Mouse (Mus musculus): ENCODE measurements around the gene Tex2. TPM values are rescaled to one million over a fixed set of nuclear protein-coding genes. Genes with fewer than 3 reads are reported as not detected.
"Not testable (repeated sequence)": the region's sequence is repeated elsewhere in the genome, so short reads cannot be mapped to it uniquely, and the experiment has no call there.

The Tex2 gene
- polyA plus RNA-seq, 1 experiment: not detected

GRCm38 (mm10) chr11:106502159-106502505 is 111.1 kb downstream of the Tex2 start:
- H3K4me1 ChIP-seq (ENCODE audit: control insufficient read depth, insufficient read depth, low read length): peaks cover 6% of the 10 kb centered on the region; the same call in 1 of the 2 replicates
- no peak overlapping the region for H3K4me3 ChIP-seq (ENCODE audit: insufficient read depth, low read depth, low read length)
- no peak overlapping the region for H3K27ac ChIP-seq (ENCODE audit: insufficient read depth, low read depth, low read length)
- TF ChIP-seq POLR2A (IDR thresholded peaks at IDR 0.05; ENCODE audit: insufficient read depth, low read depth, low read length): no peak
- TF ChIP-seq CTCF (IDR thresholded peaks at IDR 0.05; ENCODE audit: insufficient read depth, low read depth, low read length): no peak

- peak overlapping the region; percentile 74 for H3K4me3 ChIP-seq (ENCODE audit: insufficient read depth, low read depth, low read length)
- H3K4me1 ChIP-seq (ENCODE audit: control insufficient read depth, insufficient read depth, low read length): peaks cover 6% of the 10 kb centered on the region; the same call in 1 of the 2 replicates
- H3K27ac ChIP-seq (ENCODE audit: insufficient read depth, low read depth, low read length): peak overlapping the region; percentile 86
- TF ChIP-seq CTCF (IDR thresholded peaks at IDR 0.05; ENCODE audit: insufficient read depth, low read depth, low read length) (no peak), POLR2A (IDR thresholded peaks at IDR 0.05; ENCODE audit: insufficient read depth, low read depth, low read length) (no peak)
- 2% methylated on average over 22 of the region's 22 CpGs for WGBS
Measured at GRCm38 (mm10) chr11:106501308-106502158, 111.7 kb downstream of the Tex2 start.

- Histone ChIP-seq H3K4me1 (ENCODE audit: control insufficient read depth, insufficient read depth, low read length) (peaks cover 6% of the 10 kb centered on the region; the same call in 1 of the 2 replicates), H3K27ac (ENCODE audit: insufficient read depth, low read depth, low read length) (peak overlapping the region; percentile 86), H3K4me3 (ENCODE audit: insufficient read depth, low read depth, low read length) (peak overlapping the region; percentile 74)
- no peak for TF ChIP-seq CTCF (IDR thresholded peaks at IDR 0.05; ENCODE audit: insufficient read depth, low read depth, low read length)
- TF ChIP-seq POLR2A (IDR thresholded peaks at IDR 0.05; ENCODE audit: insufficient read depth, low read depth, low read length): peak; percentile 97
- under 1% methylated on average over 50 of the region's 55 CpGs for WGBS
Measured at GRCm38 (mm10) chr11:106500393-106501307, 112.6 kb downstream of the Tex2 start.

GRCm38 (mm10) chr11:106498739-106499379 is 114.4 kb downstream of the Tex2 start:
- Histone ChIP-seq H3K27ac (ENCODE audit: insufficient read depth, low read depth, low read length) (no peak overlapping the region), H3K4me1 (ENCODE audit: control insufficient read depth, insufficient read depth, low read length) (peaks cover 6% of the 10 kb centered on the region; the same call in 1 of the 2 replicates), H3K4me3 (ENCODE audit: insufficient read depth, low read depth, low read length) (no peak overlapping the region)
- TF ChIP-seq POLR2A (IDR thresholded peaks at IDR 0.05; ENCODE audit: insufficient read depth, low read depth, low read length) (no peak), CTCF (IDR thresholded peaks at IDR 0.05; ENCODE audit: insufficient read depth, low read depth, low read length) (no peak)
- 28% methylated on average over 4 of the region's 4 CpGs for WGBS

GRCm38 (mm10) chr11:106497926-106498325 is 115.3 kb downstream of the Tex2 start:
- H3K27ac ChIP-seq (ENCODE audit: insufficient read depth, low read depth, low read length): no peak overlapping the region
- H3K4me3 ChIP-seq (ENCODE audit: insufficient read depth, low read depth, low read length): no peak overlapping the region
- H3K4me1 ChIP-seq (ENCODE audit: control insufficient read depth, insufficient read depth, low read length): peaks cover 6% of the 10 kb centered on the region; the same call in 1 of the 2 replicates
- TF ChIP-seq CTCF (IDR thresholded peaks at IDR 0.05; ENCODE audit: insufficient read depth, low read depth, low read length) (no peak), POLR2A (IDR thresholded peaks at IDR 0.05; ENCODE audit: insufficient read depth, low read depth, low read length) (no peak)
- WGBS: 87% methylated on average over 2 of the region's 2 CpGs

- not testable (repeated sequence) for H3K27ac ChIP-seq (ENCODE audit: insufficient read depth, low read depth, low read length); H3K4me3 ChIP-seq (ENCODE audit: insufficient read depth, low read depth, low read length); H3K4me1 ChIP-seq (ENCODE audit: control insufficient read depth, insufficient read depth, low read length)
- 96% methylated on average over 2 of the region's 2 CpGs for WGBS
Measured at GRCm38 (mm10) chr11:106497009-106497408, 116.2 kb downstream of the Tex2 start.

- no peak overlapping the region for H3K4me3 ChIP-seq (ENCODE audit: insufficient read depth, low read depth, low read length)
- H3K4me1 ChIP-seq (ENCODE audit: control insufficient read depth, insufficient read depth, low read length): peaks cover 2% of the 10 kb centered on the region
- whole genome bisulfite sequencing: 80% methylated on average over 7 of the region's 7 CpGs
- no peak overlapping the region for H3K27ac ChIP-seq (ENCODE audit: insufficient read depth, low read depth, low read length)
- no peak for TF ChIP-seq CTCF (IDR thresholded peaks at IDR 0.05; ENCODE audit: insufficient read depth, low read depth, low read length)
- no peak for TF ChIP-seq POLR2A (IDR thresholded peaks at IDR 0.05; ENCODE audit: insufficient read depth, low read depth, low read length)
Measured at GRCm38 (mm10) chr11:106492984-106493669, 120.1 kb downstream of the Tex2 start.

GRCm38 (mm10) chr11:106491393-106491792 is 121.8 kb downstream of the Tex2 start:
- TF ChIP-seq POLR2A (IDR thresholded peaks at IDR 0.05; ENCODE audit: insufficient read depth, low read depth, low read length) (no peak), CTCF (IDR thresholded peaks at IDR 0.05; ENCODE audit: insufficient read depth, low read depth, low read length) (0 out of 2 replicates have a peak, but pooled peaks have one; percentile 26)
- no peak overlapping the region for H3K27ac ChIP-seq (ENCODE audit: insufficient read depth, low read depth, low read length)
- no peak overlapping the region for H3K4me3 ChIP-seq (ENCODE audit: insufficient read depth, low read depth, low read length)
- H3K4me1 ChIP-seq (ENCODE audit: control insufficient read depth, insufficient read depth, low read length): peaks cover 10% of the 10 kb centered on the region
- under 1% methylated on average over 3 of the region's 3 CpGs for whole genome bisulfite sequencing

- not testable (repeated sequence) for H3K4me3 ChIP-seq (ENCODE audit: insufficient read depth, low read depth, low read length); H3K27ac ChIP-seq (ENCODE audit: insufficient read depth, low read depth, low read length)
- peaks cover 11% of the 10 kb centered on the region for H3K4me1 ChIP-seq (ENCODE audit: control insufficient read depth, insufficient read depth, low read length)
- WGBS: 90% methylated on average over 6 of the region's 6 CpGs
Measured at GRCm38 (mm10) chr11:106490600-106490999, 122.6 kb downstream of the Tex2 start.

Measured in olfactory bulb, adult 2 months (tissue).